Mouse (Mus musculus) naive thymus-derived CD4-positive, alpha-beta T cell, adult 5 months (primary cell): ENCODE measurements around the gene Olfr582. TPM values are rescaled to one million over a fixed set of nuclear protein-coding genes. Genes with fewer than 3 reads are reported as not detected.

Source experiments
- polyA plus RNA-seq: library from polyadenylated mRNA; unstranded; fragments of 100-300 nt; shearing (Covaris generic); gene quantifications from one replicate; pipeline ENCODE4 v1.2.1, GENCODE M21; 2017

Gene Olfr582
- polyA plus RNA-seq = not detected

GRCm38 (mm10) chr7:103037724-103038123 is at the start of gene Olfr582:
TSS of gene Olfr582 (plus strand) at chr7:103038024.

GRCm38 (mm10) chr7:102989224-102989623 is 48.6 kb upstream of the Olfr582 start, which contains the start of gene Olfr578:
TSS of gene Olfr578 (minus strand) at chr7:102989324.

GRCm38 (mm10) chr7:103051000-103051399 is 13.2 kb downstream of the Olfr582 start, which contains the start of gene Olfr583:
TSS of gene Olfr583 (plus strand) at chr7:103051300.

GRCm38 (mm10) chr7:103081585-103081984 is 43.8 kb downstream of the Olfr582 start, which contains the start of gene Olfr584:
TSS of gene Olfr584 (plus strand) at chr7:103081885.

Other genes starting within 250 kb of the Olfr582 start
- not detected for gene Olfr564, start 234.5 kb upstream of the Olfr582 start, polyA plus RNA-seq
- gene Olfr566, start 179.3 kb upstream of the Olfr582 start, polyA plus RNA-seq = not detected
- 0.37 TPM for gene Olfr568, start 160.9 kb upstream of the Olfr582 start, polyA plus RNA-seq
- not detected for gene Olfr569, start 147.1 kb upstream of the Olfr582 start, polyA plus RNA-seq
- not detected for gene Olfr570, start 143.4 kb upstream of the Olfr582 start, polyA plus RNA-seq
- gene Olfr571, start 120.5 kb upstream of the Olfr582 start, polyA plus RNA-seq = not detected
- gene Olfr572, start 113.6 kb upstream of the Olfr582 start, polyA plus RNA-seq = not detected
- 0.66 TPM for gene Olfr573-ps1, start 95.4 kb upstream of the Olfr582 start, polyA plus RNA-seq
- not detected for gene Olfr574, start 89.6 kb upstream of the Olfr582 start, polyA plus RNA-seq
- not detected for gene Olfr575, start 79.2 kb upstream of the Olfr582 start, polyA plus RNA-seq
- gene Olfr576, start 75.4 kb upstream of the Olfr582 start, polyA plus RNA-seq = not detected
- gene Olfr577, start 62.1 kb upstream of the Olfr582 start, polyA plus RNA-seq = not detected
- gene Olfr578, start 48.7 kb upstream of the Olfr582 start, polyA plus RNA-seq = not detected
- gene Olfr583, start 13.3 kb downstream of the Olfr582 start, polyA plus RNA-seq = not detected
- gene Olfr584, start 43.9 kb downstream of the Olfr582 start, polyA plus RNA-seq = not detected
- gene Olfr585, start 59.7 kb downstream of the Olfr582 start, polyA plus RNA-seq = not detected
- gene Olfr586, start 87.6 kb downstream of the Olfr582 start, polyA plus RNA-seq = not detected
- gene Olfr588-ps1, start 102.9 kb downstream of the Olfr582 start, polyA plus RNA-seq = 0.12 TPM
- not detected for gene Olfr589, start 118.3 kb downstream of the Olfr582 start, polyA plus RNA-seq
- gene Olfr591, start 140.3 kb downstream of the Olfr582 start, polyA plus RNA-seq = not detected
- gene Olfr592, start 146.8 kb downstream of the Olfr582 start, polyA plus RNA-seq = not detected
- not detected for gene Olfr593, start 173.8 kb downstream of the Olfr582 start, polyA plus RNA-seq
- gene Olfr594, start 179.0 kb downstream of the Olfr582 start, polyA plus RNA-seq = 0.21 TPM
- gene Usp17ld, start 214.5 kb downstream of the Olfr582 start, polyA plus RNA-seq = not detected